Mouse (Mus musculus) c-Kit-negative CD71-positive TER-119-positive erythroid progenitor cells, embryonic 14.5 days (primary cell): ENCODE data around the gene Abcb9.

Experiments
- DNase-seq: peaks from one replicate; pipeline ENCODE4 v3.0.0-alpha.2; 2013; ENCODE audit warnings: low read depth, low spot score

The Abcb9 gene

GRCm38 (mm10) chr5:124031068-124031955 lies 64.3 kb downstream of the Abcb9 start:
- no peak for DNase-seq

- DNase-seq = no peak
These were observed 65.1 kb downstream of the Abcb9 start for GRCm38 (mm10) chr5:124030386-124031067.

GRCm38 (mm10) chr5:124029220-124030035 lies 66.2 kb downstream of the Abcb9 start:
- DNase-seq = no peak

- DNase-seq = no peak
These were observed 66.9 kb downstream of the Abcb9 start for GRCm38 (mm10) chr5:124028680-124029079.

GRCm38 (mm10) chr5:124027702-124028470 lies 67.7 kb downstream of the Abcb9 start:
- no peak for DNase-seq

- no peak for DNase-seq
These were observed 69.0 kb downstream of the Abcb9 start for GRCm38 (mm10) chr5:124026568-124026967.

- DNase-seq = no peak
These were observed 69.8 kb downstream of the Abcb9 start for GRCm38 (mm10) chr5:124025587-124026441.

- DNase-seq = no peak
These were observed 70.5 kb downstream of the Abcb9 start for GRCm38 (mm10) chr5:124025146-124025545.

- no peak for DNase-seq
These were observed 70.9 kb downstream of the Abcb9 start for GRCm38 (mm10) chr5:124024677-124025076.

- no peak for DNase-seq
These were observed 73.2 kb downstream of the Abcb9 start for GRCm38 (mm10) chr5:124022365-124022764.

GRCm38 (mm10) chr5:124021701-124022100 lies 73.9 kb downstream of the Abcb9 start:
- DNase-seq = no peak

GRCm38 (mm10) chr5:124021148-124021547 lies 74.5 kb downstream of the Abcb9 start:
- no peak for DNase-seq

- no peak for DNase-seq
These were observed 76.0 kb downstream of the Abcb9 start for GRCm38 (mm10) chr5:124019348-124020216.

- DNase-seq = no peak
These were observed 76.9 kb downstream of the Abcb9 start for GRCm38 (mm10) chr5:124018651-124019050.

GRCm38 (mm10) chr5:124017941-124018340 lies 77.7 kb downstream of the Abcb9 start:
- DNase-seq = no peak

GRCm38 (mm10) chr5:124016291-124016821 lies 79.2 kb downstream of the Abcb9 start:
- DNase-seq = no peak

GRCm38 (mm10) chr5:124015727-124016126 lies 79.9 kb downstream of the Abcb9 start:
- no peak for DNase-seq

GRCm38 (mm10) chr5:124014791-124015251 lies 80.8 kb downstream of the Abcb9 start:
- DNase-seq = no peak

- no peak for DNase-seq
These were observed 81.4 kb downstream of the Abcb9 start for GRCm38 (mm10) chr5:124014180-124014579.
